Mouse (Mus musculus) adrenal gland, postnatal 25 days (tissue): ENCODE results near the gene Gm20547. TPM values are rescaled to one million over a fixed set of nuclear protein-coding genes. Genes with fewer than 3 reads are reported as not detected.

Experiments
- microRNA-seq, 2 experiments: library from miRNA; unstranded; fragments of <30 nt; microRNA quantifications; one replicate each; pipeline ENCODE4 v1.2.0; 2021
- total RNA-seq: library from RNA; stranded (reverse); gene quantifications from 2 replicates; pipeline ENCODE4 v1.2.3, GENCODE M21; 2021

The Gm20547 gene
- total RNA-seq, 1 experiment from 2014 or later, result not detected

Small RNAs within 50 kb of the gene (microRNA-seq; reads per million reads assigned to microRNA genes)
- 0 to 1.0 reads per million in 2 experiments for gene Mir6970
- 4.6 to 4.8 reads per million in 2 experiments for gene Mir6971
- gene Mir6972, result 0 reads per million in 2 experiments

Other genes starting within 250 kb of the Gm20547 start
- 13.4 TPM in 2 replicates for gene Fkbpl, start 237.3 kb downstream of the Gm20547 start, total RNA-seq
- gene Atf6b, start 234.9 kb downstream of the Gm20547 start, total RNA-seq, result 50.4 and 52.5 TPM in 2 replicates
- 23.7 and 25.4 TPM in 2 replicates for gene Tnxb, start 211.5 kb downstream of the Gm20547 start, total RNA-seq
- gene C4b, start 138.2 kb downstream of the Gm20547 start, total RNA-seq, result 134 and 138 TPM in 2 replicates
- gene Cyp21a1, start 77.5 kb downstream of the Gm20547 start, total RNA-seq, result 6,026 and 7,512 TPM in 2 replicates
- 45.1 and 45.5 TPM in 2 replicates for gene Stk19, start 45.1 kb downstream of the Gm20547 start, total RNA-seq
- 54.8 and 65.0 TPM in 2 replicates for gene Dxo, start 45.0 kb downstream of the Gm20547 start, total RNA-seq
- gene Skiv2l, start 31.8 kb downstream of the Gm20547 start, total RNA-seq, result 69.2 and 79.3 TPM in 2 replicates
- 57.9 and 61.6 TPM in 2 replicates for gene Nelfe, start 31.7 kb downstream of the Gm20547 start, total RNA-seq
- 6.5 and 18.6 TPM in 2 replicates for gene Cfb, start 19.5 kb downstream of the Gm20547 start, total RNA-seq
- gene Zbtb12, start 2.6 kb downstream of the Gm20547 start, total RNA-seq, result 15.0 and 22.5 TPM in 2 replicates
- 71.7 and 86.4 TPM in 2 replicates for gene C2, start 16.2 kb upstream of the Gm20547 start, total RNA-seq
- gene Ehmt2, start 16.4 kb upstream of the Gm20547 start, total RNA-seq, result 158 and 186 TPM in 2 replicates
- gene Slc44a4, start 32.4 kb upstream of the Gm20547 start, total RNA-seq, result 1.7 and 2.4 TPM in 2 replicates
- gene Neu1, start 49.2 kb upstream of the Gm20547 start, total RNA-seq, result 26.1 and 27.6 TPM in 2 replicates
- gene Hspa1b, start 77.2 kb upstream of the Gm20547 start, total RNA-seq, result 29.0 and 79.3 TPM in 2 replicates
- gene Gm20481, start 87.9 kb upstream of the Gm20547 start, total RNA-seq, result not detected in 2 replicates
- 18.9 and 33.6 TPM in 2 replicates for gene Hspa1a, start 90.1 kb upstream of the Gm20547 start, total RNA-seq
- 0.27 TPM in 1 of 2 replicates, not detected in the other for gene Hspa1l, start 90.7 kb upstream of the Gm20547 start, total RNA-seq
- gene Lsm2, start 99.8 kb upstream of the Gm20547 start, total RNA-seq, result 39.6 and 51.2 TPM in 2 replicates
- 62.4 and 64.8 TPM in 2 replicates for gene Vars, start 118.9 kb upstream of the Gm20547 start, total RNA-seq
- gene Vwa7, start 134.5 kb upstream of the Gm20547 start, total RNA-seq, result 0.57 and 0.97 TPM in 2 replicates
- gene Sapcd1, start 146.0 kb upstream of the Gm20547 start, total RNA-seq, result 0.61 TPM in 1 of 2 replicates, not detected in the other
- 1.3 and 1.6 TPM in 2 replicates for gene Msh5, start 164.7 kb upstream of the Gm20547 start, total RNA-seq
- 79.7 and 90.5 TPM in 2 replicates for gene Clic1, start 167.9 kb upstream of the Gm20547 start, total RNA-seq
- 14.2 and 17.8 TPM in 2 replicates for gene Ddah2, start 177.0 kb upstream of the Gm20547 start, total RNA-seq
- gene Ly6g6c, start 183.3 kb upstream of the Gm20547 start, total RNA-seq, result not detected in 2 replicates
- gene Mpig6b, start 184.1 kb upstream of the Gm20547 start, total RNA-seq, result 0.24 TPM in 1 of 2 replicates, not detected in the other
- not detected in 2 replicates for gene Ly6g6e, start 194.9 kb upstream of the Gm20547 start, total RNA-seq
- 1.5 and 2.0 TPM in 2 replicates for gene Ly6g6d, start 196.0 kb upstream of the Gm20547 start, total RNA-seq
- gene Ly6g6f, start 203.6 kb upstream of the Gm20547 start, total RNA-seq, result not detected in 2 replicates
- gene Abhd16a, start 207.2 kb upstream of the Gm20547 start, total RNA-seq, result 67.1 and 84.9 TPM in 2 replicates
- gene Ly6g5c, start 226.2 kb upstream of the Gm20547 start, total RNA-seq, result not detected in 2 replicates
- 0.30 and 0.81 TPM in 2 replicates for gene Ly6g5b, start 233.4 kb upstream of the Gm20547 start, total RNA-seq
- gene Gpank1, start 239.4 kb upstream of the Gm20547 start, total RNA-seq, result 19.0 and 19.4 TPM in 2 replicates
- 201 and 272 TPM in 2 replicates for gene Csnk2b, start 240.0 kb upstream of the Gm20547 start, total RNA-seq
- 23.0 and 29.7 TPM in 2 replicates for gene D17H6S53E, start 244.3 kb upstream of the Gm20547 start, total RNA-seq